Mouse (Mus musculus): Measurements from ENCODE around the gene Zbtb5. TPM values are rescaled to one million over a fixed set of nuclear protein-coding genes. Genes with fewer than 3 reads are reported as not detected.
"Not testable (repeated sequence)": the region's sequence is repeated elsewhere in the genome, so short reads cannot be mapped to it uniquely, and the experiment has no call there.

Zbtb5 gene
- total RNA-seq (2021): 1 to 10 TPM; 7.8 to 8.3 TPM
- long read RNA-seq, experiment 1, full-length matches to known transcripts: 9 of 10 reads
- long read RNA-seq, experiment 1, partial matches to known transcripts: 0 of 10 reads
- long read RNA-seq, experiment 1, other reads (novel, unspliced or antisense): 1 of 10 reads
- long read RNA-seq, experiment 2, full-length matches to known transcripts: 12 of 14 reads
- long read RNA-seq, experiment 2, partial matches to known transcripts: 2 of 14 reads
- long read RNA-seq, experiment 2, other reads (novel, unspliced or antisense): 0 of 14 reads

DNA sequence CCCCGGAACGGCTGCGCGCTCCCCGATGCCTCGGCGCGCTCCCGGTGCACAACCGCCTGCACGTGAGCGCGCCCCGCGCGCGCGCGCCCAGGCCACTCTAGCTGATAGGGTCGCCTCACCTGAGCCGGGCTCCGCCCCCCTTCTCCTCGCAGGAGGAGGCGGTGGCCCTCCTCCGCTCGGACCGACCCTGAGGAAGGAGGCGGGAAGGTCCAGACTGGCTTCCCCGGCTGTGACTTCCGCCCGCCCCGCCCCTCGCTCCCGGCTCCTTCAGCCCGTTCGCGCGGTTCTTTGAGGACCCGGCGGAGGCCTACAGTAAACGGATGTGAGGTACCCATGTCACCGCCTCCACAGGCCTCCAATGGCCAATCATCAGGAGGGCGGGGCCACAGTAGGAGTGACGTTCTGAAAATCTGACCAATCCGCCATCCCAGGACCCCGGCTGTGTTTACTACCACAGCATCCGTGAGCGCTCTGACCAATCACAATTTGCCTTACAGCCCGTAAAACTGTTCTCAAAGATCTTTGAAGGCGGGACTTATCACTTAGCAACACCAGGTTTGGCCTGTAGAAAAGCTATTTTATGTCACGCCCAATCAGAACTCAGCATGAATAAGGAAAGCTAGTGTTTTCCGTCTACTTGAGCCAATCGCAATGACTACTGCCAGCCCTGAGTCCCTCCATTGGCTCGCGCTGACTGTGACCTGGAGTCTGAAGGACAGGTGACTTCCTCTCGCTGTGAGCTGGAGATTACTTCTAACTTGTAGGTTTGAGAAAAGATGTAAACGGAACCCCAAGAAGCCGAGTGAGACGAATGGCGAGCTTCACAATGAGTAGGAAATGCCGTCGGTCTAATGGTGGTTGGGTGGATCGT, at the start of gene Zbtb5:
Zbtb5 (minus strand) TSS at position 308 of the 871 bp plus-strand sequence.
- intact Hi-C loops (cut with DNase I): loop anchor here (2.0 kb wide), 1 partner anchor 40 kb away; no protein-coding TSS in a partner anchor
- DNase-seq (ENCODE audit: extremely low spot score in 1 of 2, low spot score in 2 of 2): peak; percentile 98 to 100
- H3K4me3 ChIP-seq: peak within 1 kb of the TSS; percentile 83
- TF ChIP-seq CTCF (IDR thresholded peaks at IDR 0.05): no peak
- peak within 1 kb of the TSS; percentile 86 for H3K27ac ChIP-seq

DNA sequence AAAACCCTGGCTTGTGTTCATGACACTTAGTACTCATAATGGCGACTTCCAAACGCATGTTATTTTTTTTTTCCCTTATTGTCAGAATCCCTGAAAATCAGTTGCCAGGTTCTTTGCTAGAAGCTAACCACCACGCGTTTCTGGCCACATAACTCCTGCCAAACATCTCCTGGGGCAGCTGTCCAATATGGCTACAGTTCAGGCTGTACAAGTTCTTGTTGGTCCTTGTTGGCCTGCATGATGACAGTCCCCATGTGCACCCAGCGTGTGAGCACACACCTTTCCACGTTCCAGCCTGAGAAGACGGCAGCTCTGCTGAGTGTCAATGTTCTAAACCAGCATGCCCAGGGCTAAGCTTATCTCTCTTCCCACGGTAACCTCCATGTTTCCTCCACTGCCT, 43.2 kb upstream of the Zbtb5 start:
- Histone ChIP-seq H3K27ac (no peak overlapping the region), H3K4me3 (no peak overlapping the region)
- no peak for TF ChIP-seq CTCF (IDR thresholded peaks at IDR 0.05)
- intact Hi-C loops (cut with DNase I): no loop called here
- DNase-seq (ENCODE audit: extremely low spot score in 1 of 2, low spot score in 2 of 2): no peak

DNA sequence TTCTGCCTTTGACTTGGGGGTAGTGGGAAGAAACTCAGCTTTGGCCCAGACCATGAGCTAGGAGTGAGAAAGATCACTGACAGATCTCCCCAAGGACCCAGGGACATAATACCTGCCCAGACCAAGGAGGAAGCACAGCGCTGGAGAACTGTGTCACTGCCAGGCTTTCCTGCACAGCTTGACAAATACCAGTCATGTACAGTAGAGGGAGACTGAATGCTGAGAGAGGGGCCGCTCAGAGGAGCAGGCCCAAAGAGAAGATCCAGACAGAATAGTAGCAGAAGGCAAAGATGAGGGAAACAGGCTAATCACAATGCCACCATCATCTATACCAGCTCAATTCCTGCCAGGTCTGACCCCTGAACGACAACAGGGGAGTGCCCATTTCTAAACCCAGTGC, 42.6 kb upstream of the Zbtb5 start:
- peak; percentile 63 for TF ChIP-seq CTCF (IDR thresholded peaks at IDR 0.05)
- no peak overlapping the region for H3K4me3 ChIP-seq
- H3K27ac ChIP-seq: no peak overlapping the region
- no peak for DNase-seq (ENCODE audit: extremely low spot score in 1 of 2, low spot score in 2 of 2)
- intact Hi-C loops (cut with DNase I): no loop called here

DNA sequence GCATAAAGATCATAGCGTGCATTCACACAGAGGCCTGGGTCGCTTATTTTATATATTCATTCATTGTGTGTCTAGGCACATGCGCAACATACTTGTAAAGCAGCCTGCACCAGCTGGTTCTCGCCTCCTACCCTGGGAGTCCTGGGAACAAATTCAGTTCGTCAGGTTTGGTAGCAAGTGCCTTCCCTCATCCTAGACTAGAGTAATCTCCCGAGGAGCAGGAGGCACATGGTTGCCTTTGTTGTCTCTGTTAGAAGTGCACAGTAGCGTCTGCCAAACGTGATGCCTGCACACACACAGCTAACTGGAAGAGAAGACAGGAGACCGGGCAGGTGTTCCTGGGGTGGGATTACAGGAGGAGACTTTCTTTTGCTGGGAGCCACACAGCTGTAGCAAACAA, 35.7 kb upstream of the Zbtb5 start:
- intact Hi-C loops (cut with DNase I): no loop called here
- DNase-seq (ENCODE audit: extremely low spot score in 1 of 2, low spot score in 2 of 2): peak in 1 of 2 experiments; percentile 31
- no peak overlapping the region for H3K27ac ChIP-seq

DNA sequence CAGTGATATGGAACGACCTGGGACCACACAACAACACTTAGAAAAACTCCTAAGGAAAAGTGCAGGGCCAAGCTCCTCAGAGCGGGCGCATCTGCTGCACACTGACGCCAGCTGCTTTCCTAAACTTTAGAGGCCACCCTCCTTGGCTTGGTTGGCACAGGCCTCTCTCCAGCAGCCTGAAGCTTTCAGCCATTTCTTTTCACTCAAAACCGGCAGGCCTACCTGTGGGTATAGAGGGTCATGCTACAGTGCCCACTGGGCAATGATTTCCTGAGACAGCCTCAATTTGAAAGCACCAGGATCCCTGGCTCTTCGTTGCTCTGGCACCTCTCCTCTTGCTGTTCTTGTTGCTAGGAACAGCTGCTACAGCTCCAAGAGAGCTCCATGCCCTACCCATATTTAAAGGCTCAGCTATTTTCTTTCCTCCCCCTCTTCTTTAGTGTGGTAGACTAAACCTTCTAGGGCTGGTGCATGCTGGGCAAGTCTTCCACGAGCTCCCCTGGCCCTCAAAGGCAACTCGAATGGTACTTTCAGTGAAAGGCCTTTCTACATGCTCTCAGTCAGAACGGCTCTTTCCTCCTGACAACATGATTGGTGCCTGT, 35.2 kb upstream of the Zbtb5 start:
- no peak for DNase-seq (ENCODE audit: extremely low spot score in 1 of 2, low spot score in 2 of 2)
- Histone ChIP-seq H3K27ac (no peak overlapping the region), H3K4me3 (no peak overlapping the region)
- TF ChIP-seq CTCF (IDR thresholded peaks at IDR 0.05): no peak
- intact Hi-C loops (cut with DNase I): no loop called here

More for the DNA sequence above, 35.7 kb upstream of the Zbtb5 start:
- no peak overlapping the region for H3K4me3 ChIP-seq
- TF ChIP-seq CTCF (IDR thresholded peaks at IDR 0.05): no peak

DNA sequence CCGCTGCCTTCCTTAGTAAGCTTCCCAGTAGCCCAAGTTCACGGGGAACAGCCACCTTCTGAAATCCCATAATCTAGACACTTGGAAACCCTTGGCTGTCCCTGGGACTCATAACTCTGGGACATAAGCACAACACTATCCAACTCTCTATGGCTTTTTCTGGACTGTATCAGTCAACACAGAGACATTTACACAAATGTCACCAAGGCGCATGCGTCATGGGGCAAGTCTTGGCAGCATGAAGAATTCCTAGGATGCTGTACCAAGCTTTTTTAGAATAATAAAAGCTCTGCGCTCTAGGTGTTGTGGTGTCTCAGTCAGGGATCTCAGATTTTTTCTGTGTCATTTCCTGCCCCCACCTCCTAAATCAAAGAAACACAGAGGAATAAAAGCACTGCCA, 34.5 kb upstream of the Zbtb5 start:
- TF ChIP-seq CTCF (IDR thresholded peaks at IDR 0.05): no peak
- Histone ChIP-seq H3K27ac (no peak overlapping the region), H3K4me3 (no peak overlapping the region)
- no peak for DNase-seq (ENCODE audit: extremely low spot score in 1 of 2, low spot score in 2 of 2)
- intact Hi-C loops (cut with DNase I): no loop called here

DNA sequence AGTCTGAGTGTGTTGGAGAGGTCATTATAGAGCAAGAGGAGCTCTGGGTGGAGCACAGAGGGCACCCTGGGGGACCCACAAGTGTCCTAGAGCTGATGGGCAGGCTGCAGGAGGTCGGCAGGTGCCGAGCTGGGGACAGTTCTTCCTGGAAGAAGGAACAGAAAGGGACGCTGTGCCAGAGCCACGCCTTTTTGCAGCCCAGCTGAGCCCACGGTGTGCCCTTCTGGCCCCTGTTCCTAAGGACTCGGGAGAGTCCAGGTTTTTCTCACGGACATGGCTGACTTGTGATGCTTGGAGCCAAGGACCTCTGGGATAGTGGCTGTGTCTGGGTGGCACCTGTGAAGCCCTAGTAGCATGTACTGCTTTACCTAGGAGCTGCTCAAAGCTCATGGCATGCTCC, 28.6 kb upstream of the Zbtb5 start:
- no peak overlapping the region for H3K27ac ChIP-seq
- H3K4me3 ChIP-seq: no peak overlapping the region
- TF ChIP-seq CTCF (IDR thresholded peaks at IDR 0.05): no peak
- intact Hi-C loops (cut with DNase I): no loop called here
- no peak for DNase-seq (ENCODE audit: extremely low spot score in 1 of 2, low spot score in 2 of 2)

DNA sequence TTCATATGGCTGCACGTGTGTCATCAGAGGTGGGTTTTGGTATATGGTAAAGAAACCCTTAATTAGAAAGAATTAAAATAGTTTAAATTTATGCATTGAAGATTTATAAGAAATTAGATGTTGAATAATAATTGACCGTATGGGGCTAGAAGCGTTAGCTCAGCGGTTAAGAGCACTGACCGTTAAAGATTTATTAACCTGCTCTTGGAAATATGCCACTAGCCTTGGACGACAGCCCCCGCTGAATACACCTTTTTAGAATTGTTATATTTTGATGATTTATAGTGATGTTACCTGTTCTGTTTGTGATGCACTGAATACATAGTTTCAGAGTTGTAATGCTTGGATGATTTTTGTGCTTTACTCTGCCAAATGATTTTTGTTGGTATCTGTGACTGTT, 27.3 kb upstream of the Zbtb5 start:
- intact Hi-C loops (cut with DNase I); H3K27ac ChIP-seq; H3K4me3 ChIP-seq; DNase-seq (ENCODE audit: extremely low spot score in 1 of 2, low spot score in 2 of 2): not testable (repeated sequence)

DNA sequence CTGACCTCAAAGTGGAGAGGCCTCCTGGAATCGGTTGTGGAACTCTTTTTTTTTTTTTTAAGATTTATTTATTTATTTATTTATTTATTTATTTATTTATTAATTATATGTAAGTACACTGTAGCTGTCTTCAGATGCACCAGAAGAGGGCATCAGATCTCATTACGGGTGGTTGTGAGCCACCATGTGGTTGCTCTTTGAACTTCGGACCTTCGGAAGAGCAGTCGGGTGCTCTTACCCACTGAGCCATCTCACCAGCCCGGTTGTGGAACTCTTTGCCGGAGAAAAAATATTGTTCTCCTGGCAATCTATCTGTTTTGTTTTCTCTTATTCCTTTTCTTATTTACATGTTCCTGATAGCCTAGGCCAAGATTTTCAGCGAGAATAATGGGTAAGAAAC, 26.7 kb upstream of the Zbtb5 start:
- intact Hi-C loops (cut with DNase I); DNase-seq (ENCODE audit: extremely low spot score in 1 of 2, low spot score in 2 of 2); H3K27ac ChIP-seq; H3K4me3 ChIP-seq: not testable (repeated sequence)
- TF ChIP-seq CTCF (IDR thresholded peaks at IDR 0.05): peak; percentile 37

DNA sequence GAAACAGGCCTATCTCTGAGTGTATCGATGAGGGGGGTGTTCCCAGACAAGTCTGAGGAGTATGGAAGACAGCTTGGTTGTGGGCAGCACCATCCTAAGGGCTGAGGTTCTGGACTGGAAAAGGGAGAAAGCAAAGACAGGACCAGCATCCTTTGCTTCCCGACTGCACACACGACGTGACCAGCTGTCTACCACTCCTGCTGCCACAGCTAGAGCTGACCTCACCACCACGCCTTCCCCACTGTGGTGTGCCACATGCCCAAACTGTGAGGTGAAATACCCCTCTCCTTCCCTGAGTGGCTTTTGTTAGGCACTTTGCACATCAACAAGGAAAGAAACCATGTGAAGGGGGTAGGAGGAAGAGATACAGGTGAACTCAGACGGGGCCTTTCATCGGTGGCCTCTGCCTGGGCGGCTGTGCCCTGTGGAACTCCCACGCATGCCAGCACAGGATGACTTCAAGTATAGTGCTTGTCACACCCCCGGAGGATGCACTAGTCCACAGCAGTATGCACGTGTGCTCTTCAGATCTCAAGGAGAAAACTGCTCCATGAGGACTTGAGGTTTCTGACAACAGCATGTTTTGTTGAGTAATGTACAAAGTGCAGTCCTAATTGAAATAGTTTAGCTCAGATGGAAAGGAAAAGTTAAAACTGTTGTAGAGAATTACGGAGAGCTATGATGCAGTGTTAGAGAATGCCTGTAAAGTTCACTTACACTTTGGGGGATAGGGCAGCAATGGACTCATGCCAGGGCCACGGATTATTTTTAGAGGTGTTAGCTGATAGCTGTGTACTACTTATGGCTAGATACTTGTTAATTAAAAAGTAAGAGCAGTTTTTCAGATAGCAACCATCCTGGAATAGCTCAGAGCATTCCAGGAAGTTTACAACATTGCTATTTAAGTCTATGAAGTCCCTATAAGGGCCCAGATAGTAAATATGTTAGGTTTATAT, 25.5 kb upstream of the Zbtb5 start:
- no peak for DNase-seq (ENCODE audit: extremely low spot score in 1 of 2, low spot score in 2 of 2)
- TF ChIP-seq CTCF (IDR thresholded peaks at IDR 0.05): no peak
- no peak overlapping the region for H3K4me3 ChIP-seq
- intact Hi-C loops (cut with DNase I): no loop called here
- no peak overlapping the region for H3K27ac ChIP-seq

DNA sequence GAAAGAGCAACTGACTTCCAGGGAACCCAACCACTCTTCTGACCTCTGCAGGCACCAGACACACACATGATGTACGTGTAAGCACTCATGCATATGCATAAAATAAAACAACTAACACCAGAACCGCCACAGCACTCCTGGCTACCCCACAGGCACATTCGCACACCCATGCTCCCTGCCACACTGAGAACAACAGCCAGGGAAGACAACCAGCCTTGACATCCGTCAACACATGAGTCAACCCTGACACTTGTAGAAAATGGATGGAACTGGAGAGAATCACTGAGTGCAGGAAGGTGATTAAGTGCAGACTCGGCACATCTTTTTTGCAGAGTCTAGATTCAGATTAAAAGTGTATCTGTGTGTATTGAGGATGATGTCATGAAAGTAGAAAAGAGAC, 24.4 kb upstream of the Zbtb5 start:
- TF ChIP-seq CTCF (IDR thresholded peaks at IDR 0.05): no peak
- no peak for DNase-seq (ENCODE audit: extremely low spot score in 1 of 2, low spot score in 2 of 2)
- H3K4me3 ChIP-seq: no peak overlapping the region
- intact Hi-C loops (cut with DNase I): no loop called here
- H3K27ac ChIP-seq: no peak overlapping the region

Measured in left cerebral cortex, adult 2 months (tissue).